Mouse (Mus musculus): ENCODE results near the gene Tle1. TPM values are rescaled to one million over a fixed set of nuclear protein-coding genes. Genes with fewer than 3 reads are reported as not detected.

Tle1 gene
- polyA plus RNA-seq, 1 experiment from 2014 or later = 5.6 TPM

- no peaks in the 10 kb centered on the region for H3K9me3 ChIP-seq (replicated peaks)
- peak; percentile 57 for ATAC-seq (ENCODE audit: low read depth)
- peaks cover 8% of the 10 kb centered on the region for H3K4me1 ChIP-seq (replicated peaks)
- H3K36me3 ChIP-seq = peaks cover 56% of the 10 kb centered on the region
- DNase-seq = no peak
- 53% methylated on average over 1 of the region's 1 CpGs for WGBS (ENCODE audit: insufficient replicate concordance)
- no peak overlapping the region for H3K4me3 ChIP-seq (replicated peaks)
- no peak overlapping the region for H3K27ac ChIP-seq
- H3K27me3 ChIP-seq = no peaks in the 10 kb centered on the region
- H3K9ac ChIP-seq = no peak overlapping the region
- no peak overlapping the region for H3K4me2 ChIP-seq
Measured at GRCm38 (mm10) chr4:72122837-72123236, 77.9 kb downstream of the Tle1 start.

DNA sequence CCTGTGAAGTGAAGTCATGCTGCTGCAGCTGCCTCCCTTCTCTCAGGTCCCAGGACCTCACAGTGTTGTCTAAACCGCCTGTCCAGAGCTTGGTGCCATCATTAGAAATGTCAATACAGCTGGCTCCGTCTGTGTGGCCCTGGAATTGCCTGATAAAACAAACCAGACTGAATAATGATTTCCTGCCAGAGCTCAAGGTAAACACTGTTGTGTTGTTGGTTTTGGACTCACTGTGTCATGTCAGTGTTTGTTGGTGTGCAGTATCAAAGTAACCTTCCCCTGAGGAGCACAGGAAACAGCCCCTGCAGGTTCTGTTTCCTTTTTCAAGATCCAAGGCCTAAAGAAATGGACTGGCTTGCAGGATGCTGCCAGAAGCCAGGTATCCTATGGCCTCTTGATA, 78.4 kb downstream of the Tle1 start:
- H3K9ac ChIP-seq = no peak overlapping the region
- H3K4me1 ChIP-seq (replicated peaks) = peaks cover 8% of the 10 kb centered on the region
- H3K27me3 ChIP-seq = no peaks in the 10 kb centered on the region
- ATAC-seq (ENCODE audit: low read depth) (peak; percentile 65), DNase-seq (no peak)
- no peak overlapping the region for H3K27ac ChIP-seq
- no peak overlapping the region for H3K4me3 ChIP-seq (replicated peaks)
- H3K36me3 ChIP-seq = peaks cover 58% of the 10 kb centered on the region
- H3K9me3 ChIP-seq (replicated peaks) = no peaks in the 10 kb centered on the region
- H3K4me2 ChIP-seq = no peak overlapping the region
- WGBS (ENCODE audit: insufficient replicate concordance) = 38% methylated on average over 2 of the region's 2 CpGs

- WGBS (ENCODE audit: insufficient replicate concordance) = 66% methylated on average over 6 of the region's 6 CpGs
- Histone ChIP-seq H3K4me1 (replicated peaks) (peaks cover 8% of the 10 kb centered on the region), H3K9ac (no peak overlapping the region), H3K4me2 (no peak overlapping the region), H3K36me3 (peaks cover 48% of the 10 kb centered on the region), H3K9me3 (replicated peaks) (no peaks in the 10 kb centered on the region), H3K4me3 (replicated peaks) (no peak overlapping the region), H3K27ac (no peak overlapping the region), H3K27me3 (no peaks in the 10 kb centered on the region)
- DNase-seq (no peak), ATAC-seq (ENCODE audit: low read depth) (no peak)
Measured at GRCm38 (mm10) chr4:72120050-72120449, 80.7 kb downstream of the Tle1 start.

GRCm38 (mm10) chr4:72105702-72106101, 95.0 kb downstream of the Tle1 start:
- H3K9ac ChIP-seq = no peak overlapping the region
- H3K36me3 ChIP-seq = no peaks in the 10 kb centered on the region
- DNase-seq (no peak), ATAC-seq (ENCODE audit: low read depth) (no peak)
- H3K27ac ChIP-seq = no peak overlapping the region
- H3K4me3 ChIP-seq (replicated peaks) = no peak overlapping the region
- H3K4me2 ChIP-seq = no peak overlapping the region
- H3K4me1 ChIP-seq (replicated peaks) = no peaks in the 10 kb centered on the region
- no peaks in the 10 kb centered on the region for H3K27me3 ChIP-seq
- no peaks in the 10 kb centered on the region for H3K9me3 ChIP-seq (replicated peaks)

DNA sequence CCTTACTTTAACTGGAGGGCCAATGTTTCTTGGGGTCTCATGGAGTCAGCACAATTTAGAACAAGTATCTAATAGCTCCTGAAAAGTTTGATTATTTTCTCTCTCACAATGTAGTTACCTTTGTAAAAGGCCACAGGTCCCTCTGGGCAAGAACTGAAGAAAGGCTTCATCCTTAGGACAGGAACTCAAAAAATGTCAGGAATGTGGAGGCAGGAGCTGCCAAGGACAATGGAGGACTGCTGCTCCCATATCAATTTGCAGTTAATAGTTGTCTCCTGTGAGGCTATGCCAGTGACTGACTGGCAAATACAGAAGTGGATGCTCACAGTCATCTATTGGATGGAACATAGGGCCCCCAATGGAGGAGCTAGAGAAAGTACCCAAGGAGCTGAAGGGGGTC, 96.5 kb downstream of the Tle1 start:
- H3K9ac ChIP-seq = no peak overlapping the region
- no peaks in the 10 kb centered on the region for H3K9me3 ChIP-seq (replicated peaks)
- H3K4me1 ChIP-seq (replicated peaks) = no peaks in the 10 kb centered on the region
- H3K27ac ChIP-seq = no peak overlapping the region
- DNase-seq (no peak), ATAC-seq (ENCODE audit: low read depth) (no peak)
- no peaks in the 10 kb centered on the region for H3K36me3 ChIP-seq
- no peak overlapping the region for H3K4me3 ChIP-seq (replicated peaks)
- H3K27me3 ChIP-seq = no peaks in the 10 kb centered on the region
- no peak overlapping the region for H3K4me2 ChIP-seq

- DNase-seq = no peak
- 70% methylated on average over 4 of the region's 4 CpGs for WGBS (ENCODE audit: insufficient replicate concordance)
- H3K36me3 ChIP-seq = no peaks in the 10 kb centered on the region
Measured at GRCm38 (mm10) chr4:72087811-72088210, 112.9 kb downstream of the Tle1 start.

GRCm38 (mm10) chr4:72069111-72069534, 131.6 kb downstream of the Tle1 start:
- Histone ChIP-seq H3K27ac (no peak overlapping the region), H3K4me2 (no peak overlapping the region), H3K9ac (no peak overlapping the region), H3K36me3 (no peaks in the 10 kb centered on the region), H3K9me3 (replicated peaks) (no peaks in the 10 kb centered on the region), H3K4me3 (replicated peaks) (no peak overlapping the region), H3K27me3 (no peaks in the 10 kb centered on the region), H3K4me1 (replicated peaks) (no peaks in the 10 kb centered on the region)
- WGBS (ENCODE audit: insufficient replicate concordance) = 58% methylated on average over 5 of the region's 5 CpGs
- no peak for DNase-seq
- ATAC-seq (ENCODE audit: low read depth) = no peak

More at GRCm38 (mm10) chr4:72087811-72088210, 112.9 kb downstream of the Tle1 start:
- no peak for ATAC-seq (ENCODE audit: low read depth)
- Histone ChIP-seq H3K4me1 (replicated peaks) (no peaks in the 10 kb centered on the region), H3K27ac (no peak overlapping the region), H3K9me3 (replicated peaks) (no peaks in the 10 kb centered on the region), H3K27me3 (no peaks in the 10 kb centered on the region), H3K4me2 (no peak overlapping the region), H3K9ac (no peak overlapping the region), H3K4me3 (replicated peaks) (no peak overlapping the region)

GRCm38 (mm10) chr4:72067937-72068336, 132.8 kb downstream of the Tle1 start:
- H3K27me3 ChIP-seq = no peaks in the 10 kb centered on the region
- H3K4me1 ChIP-seq (replicated peaks) = no peaks in the 10 kb centered on the region
- no peak for DNase-seq
- H3K9ac ChIP-seq = no peak overlapping the region
- ATAC-seq (ENCODE audit: low read depth) = no peak
- H3K9me3 ChIP-seq (replicated peaks) = no peaks in the 10 kb centered on the region
- H3K36me3 ChIP-seq = no peaks in the 10 kb centered on the region
- no peak overlapping the region for H3K4me2 ChIP-seq
- 75% methylated on average over 3 of the region's 3 CpGs for WGBS (ENCODE audit: insufficient replicate concordance)
- no peak overlapping the region for H3K27ac ChIP-seq
- no peak overlapping the region for H3K4me3 ChIP-seq (replicated peaks)

Data from liver, embryonic 13.5 days (tissue).